Mouse (Mus musculus) induced T-regulatory cell, adult 2 months (primary cell): ENCODE results near the gene Bicd2.

Source experiments
- DNase-seq: peaks from one replicate; pipeline ENCODE4 v3.0.0-alpha.2; 2012; ENCODE audit warnings: low read depth

Bicd2 gene

DNA sequence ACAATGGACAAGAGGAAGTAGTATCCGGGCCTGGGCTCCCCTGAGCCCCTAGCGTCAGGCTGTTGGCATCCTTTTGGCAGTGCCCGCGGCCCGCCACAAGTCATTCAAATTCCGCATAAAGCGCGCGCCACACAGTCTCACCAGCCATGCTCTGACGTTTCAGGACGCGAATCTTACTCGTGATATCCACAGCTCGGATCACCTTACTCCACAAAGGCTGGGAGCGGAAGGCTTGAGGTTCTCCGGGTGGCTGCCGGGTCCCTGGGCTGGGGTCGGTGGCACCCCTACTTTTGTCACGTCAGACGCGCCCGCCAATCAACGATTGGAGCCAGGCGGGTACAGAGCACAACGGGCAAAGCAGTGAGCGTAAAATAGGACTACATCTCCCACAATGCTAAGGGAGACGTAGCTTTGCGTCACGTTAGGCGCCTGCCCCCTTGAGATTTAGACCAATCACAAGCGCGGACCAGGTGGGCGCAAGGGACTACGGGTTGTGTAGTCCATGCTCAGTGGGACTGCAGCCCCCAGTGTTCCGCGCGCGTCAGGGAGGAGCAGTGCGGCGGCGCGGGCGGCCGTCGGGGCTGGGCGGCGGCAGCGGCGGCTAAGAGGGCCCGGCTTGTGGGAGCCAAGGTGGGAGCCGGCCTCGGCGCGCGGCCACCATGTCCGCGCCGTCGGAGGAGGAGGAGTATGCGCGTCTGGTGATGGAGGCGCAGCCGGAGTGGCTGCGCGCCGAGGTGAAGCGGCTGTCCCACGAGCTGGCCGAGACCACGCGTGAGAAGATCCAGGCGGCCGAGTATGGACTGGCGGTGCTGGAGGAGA is at the start of gene Bicd2:
TSS of gene Bicd2 (plus strand) at position 574 of the 819 bp plus-strand sequence.
- DNase-seq = peak; percentile 98

DNA sequence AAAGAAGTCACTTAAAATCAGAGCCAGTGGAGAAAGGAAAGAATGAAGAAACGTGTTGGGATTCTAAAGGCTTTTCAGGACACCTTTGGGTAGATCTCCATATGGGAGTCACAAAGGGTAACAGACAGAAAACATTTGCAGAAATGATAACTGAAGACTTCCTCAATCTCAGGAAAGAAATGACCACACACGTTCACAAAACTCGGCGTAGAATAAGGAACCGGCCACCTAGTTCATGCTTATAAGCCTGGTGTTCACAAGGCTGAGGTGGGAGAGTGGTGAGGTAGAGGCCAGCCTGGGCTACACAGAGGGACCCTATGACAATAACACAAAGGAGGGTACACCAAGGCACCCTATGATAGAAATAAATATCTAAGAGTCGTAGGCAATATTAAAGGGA is 49.4 kb upstream of the Bicd2 start:
- no peak for DNase-seq

- DNase-seq = peak; percentile 35
These were observed 47.3 kb upstream of the Bicd2 start for GRCm38 (mm10) chr13:49294108-49294507.

DNA sequence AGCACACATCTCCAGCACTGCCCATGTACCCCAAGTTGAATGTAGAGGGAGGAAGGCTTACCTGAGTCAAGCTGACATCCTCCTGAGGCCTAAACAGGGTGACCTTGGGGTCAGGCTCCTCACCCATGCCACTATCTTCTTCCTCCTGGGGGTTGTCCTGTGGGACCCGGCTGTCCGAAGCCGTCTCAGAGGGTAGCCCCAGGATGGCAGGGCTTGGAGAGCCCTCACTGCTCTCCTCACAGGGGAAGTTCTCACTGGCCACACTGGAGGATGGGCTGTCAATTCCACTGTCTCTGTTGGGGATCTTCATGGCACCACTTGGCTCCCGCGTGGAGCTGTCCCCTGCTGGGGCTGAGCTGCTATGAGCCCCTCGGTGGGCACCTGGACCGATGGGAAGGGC is 45.1 kb upstream of the Bicd2 start:
- DNase-seq = no peak

DNA sequence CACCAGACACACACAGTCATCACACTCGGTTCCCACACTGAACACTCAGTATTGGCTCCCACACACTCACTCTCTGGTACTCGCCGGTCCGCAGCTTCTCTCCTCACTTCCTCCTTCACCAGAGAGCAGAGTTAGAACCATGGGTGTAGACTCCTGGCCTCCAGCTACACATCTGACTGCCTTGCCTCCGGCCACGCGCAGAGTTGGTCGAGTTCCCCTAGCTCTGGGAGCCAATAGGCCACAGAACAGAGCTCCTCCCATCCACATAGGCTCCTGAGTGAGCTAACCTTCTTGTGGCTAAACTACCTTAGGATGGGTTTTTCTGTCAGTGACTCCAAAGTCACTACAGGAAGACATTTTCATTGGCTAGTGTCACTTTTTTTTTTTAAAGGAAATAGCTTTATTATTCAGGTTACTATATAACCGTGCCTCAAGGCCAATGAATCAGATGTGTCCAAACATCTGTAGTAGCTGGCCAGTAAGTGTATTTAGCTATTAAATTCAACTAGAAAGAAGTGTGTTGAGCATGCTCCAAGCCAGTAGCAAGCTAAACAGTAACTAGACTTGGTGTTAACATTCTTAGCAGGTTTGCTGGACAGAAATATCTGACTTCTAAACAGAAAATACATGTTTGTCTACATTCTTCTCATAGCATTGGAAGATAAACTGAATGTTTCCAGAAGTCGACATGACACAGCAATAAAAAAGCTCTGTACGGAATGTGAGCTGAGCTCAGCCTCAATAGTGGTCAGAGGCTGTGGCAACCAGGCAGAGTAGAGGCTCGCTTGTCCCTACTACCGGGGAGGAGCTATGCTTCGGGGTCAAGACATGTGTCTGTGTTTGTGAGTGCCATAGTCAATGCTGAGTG is 42.6 kb upstream of the Bicd2 start:
- peak; percentile 45 for DNase-seq

DNA sequence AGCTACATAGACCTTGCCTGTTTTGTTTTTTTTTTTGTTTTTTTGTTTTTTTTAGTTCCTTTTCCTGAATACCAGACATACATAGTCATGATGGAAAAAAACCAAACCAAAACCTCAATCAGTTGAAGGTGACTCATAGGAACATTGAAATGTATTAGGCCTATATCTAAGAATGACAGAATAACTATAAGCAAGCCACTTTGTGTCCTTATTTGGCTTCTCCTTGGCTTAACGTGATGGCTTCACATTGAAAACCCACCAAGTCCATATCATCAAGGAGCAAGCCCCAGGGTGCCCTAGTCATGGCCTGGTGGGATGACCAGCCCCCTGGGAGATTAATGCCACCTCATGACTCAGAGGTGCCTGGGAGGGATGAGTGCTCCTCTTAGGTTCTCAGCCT is 40.6 kb upstream of the Bicd2 start:
- no peak for DNase-seq

- DNase-seq = no peak
These were observed 34.5 kb upstream of the Bicd2 start for GRCm38 (mm10) chr13:49306771-49307310.

DNA sequence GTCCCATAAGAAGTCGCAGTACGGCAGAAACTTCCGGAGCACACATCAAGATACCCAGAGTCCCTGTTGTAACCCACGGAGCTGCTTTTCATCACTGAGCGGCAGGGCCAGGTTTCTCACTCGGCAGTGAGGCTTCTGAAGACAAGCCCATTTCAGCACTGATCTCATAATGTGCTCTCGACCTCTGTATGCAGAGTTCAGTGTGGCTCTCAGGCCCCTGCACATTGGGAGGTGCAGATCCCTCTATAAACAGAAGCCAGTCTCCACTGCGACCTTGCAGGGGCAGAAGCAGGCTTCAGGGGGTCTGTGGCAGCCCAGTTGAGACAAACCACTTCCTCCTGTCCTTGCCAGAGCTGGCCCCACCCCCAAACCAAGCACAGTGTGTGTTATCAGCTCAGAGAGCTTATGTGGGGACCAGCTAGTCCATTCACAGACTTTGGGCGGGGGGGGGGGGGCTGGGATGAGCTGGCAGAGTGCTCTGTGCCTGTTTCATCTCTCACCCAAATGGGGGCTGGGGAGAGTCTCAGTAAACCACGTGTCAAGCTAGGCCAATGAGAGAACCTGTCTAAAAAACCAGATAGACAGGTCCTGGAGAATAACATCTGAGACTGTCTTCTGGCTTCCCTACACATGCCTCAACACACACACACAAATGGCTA is 33.9 kb upstream of the Bicd2 start:
- peak; percentile 89 for DNase-seq

DNA sequence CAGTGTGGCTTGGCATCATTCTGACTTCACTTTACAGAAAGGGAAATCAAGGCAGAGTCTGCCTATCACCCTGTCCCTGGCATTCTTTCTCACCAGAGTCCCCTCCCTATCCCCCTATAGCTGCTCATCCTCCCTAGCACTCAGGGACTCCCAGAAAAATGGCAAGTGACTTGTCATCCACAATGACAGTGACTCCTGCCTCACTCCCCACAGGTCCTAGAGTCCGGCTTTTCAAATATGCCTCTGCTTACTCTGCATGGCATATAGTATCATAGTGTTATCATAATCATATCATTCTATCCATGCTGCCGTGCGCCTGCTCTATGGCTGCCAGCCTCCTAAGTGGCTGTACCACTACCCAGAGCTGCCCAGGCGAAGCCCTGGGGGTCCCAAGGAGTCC is 33.2 kb upstream of the Bicd2 start:
- no peak for DNase-seq

DNA sequence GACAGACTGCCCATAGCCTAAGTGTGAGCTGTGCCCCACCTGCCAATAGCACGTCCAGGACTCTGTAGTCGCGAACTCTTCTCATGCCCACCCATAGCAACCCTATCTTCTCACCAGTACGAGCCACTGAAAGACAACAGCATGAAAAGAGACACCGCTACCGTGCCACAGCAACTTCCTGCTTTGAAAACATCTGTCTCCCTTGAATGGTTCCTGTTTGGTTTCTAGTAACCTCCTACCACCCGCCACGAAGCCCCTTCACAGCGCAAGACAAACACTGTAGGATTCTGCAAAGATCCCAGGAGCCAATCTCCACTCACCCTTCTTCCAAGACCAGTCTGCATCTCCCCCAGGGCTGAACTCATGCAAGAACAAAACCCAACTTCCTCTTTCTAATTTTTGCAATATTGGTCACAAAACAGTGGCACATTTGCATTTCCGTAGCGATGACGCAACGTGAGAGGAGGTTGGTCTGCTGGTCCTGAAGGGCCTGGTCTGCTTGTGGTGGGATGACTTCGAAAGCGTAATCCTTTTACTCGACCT is 32.5 kb upstream of the Bicd2 start:
- peak; percentile 92 for DNase-seq

DNA sequence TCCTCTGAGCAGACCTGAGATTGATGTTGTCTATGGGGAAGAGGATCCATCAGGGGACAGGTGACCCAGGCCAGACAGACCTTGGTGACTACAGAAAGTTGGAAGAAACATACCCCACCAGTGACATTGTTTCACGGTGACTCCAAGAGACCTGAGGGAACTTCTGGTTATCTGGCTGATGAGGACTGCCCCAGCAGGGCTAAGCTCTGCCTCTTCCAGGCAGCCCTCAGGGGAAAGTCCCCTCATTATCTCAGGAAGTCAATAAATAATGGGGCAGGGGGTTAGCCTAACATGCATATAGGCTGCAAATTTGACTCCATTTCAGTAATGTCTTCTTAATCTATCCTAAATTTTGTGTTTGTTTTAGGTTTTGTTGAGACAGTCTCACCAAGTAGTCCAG is 31.9 kb upstream of the Bicd2 start:
- DNase-seq = no peak

DNA sequence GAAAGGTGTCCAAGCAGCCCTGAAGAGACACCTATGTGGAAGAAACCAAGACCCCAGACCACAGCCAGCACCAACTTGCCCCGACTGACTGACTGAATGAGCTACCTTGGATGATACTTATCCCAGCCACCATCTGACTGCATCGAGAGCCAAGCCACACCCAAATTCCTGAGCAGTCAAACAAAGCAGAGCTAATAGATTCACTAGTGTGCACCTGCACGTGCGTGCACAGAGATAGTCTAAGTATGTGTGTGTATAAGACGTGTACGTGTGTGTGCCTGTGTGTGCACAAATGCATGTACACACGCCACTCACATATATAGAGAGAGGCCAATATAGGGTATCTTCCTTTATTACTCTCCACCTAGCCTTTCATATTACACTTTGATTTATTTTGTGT is 29.7 kb upstream of the Bicd2 start:
- DNase-seq = no peak

DNA sequence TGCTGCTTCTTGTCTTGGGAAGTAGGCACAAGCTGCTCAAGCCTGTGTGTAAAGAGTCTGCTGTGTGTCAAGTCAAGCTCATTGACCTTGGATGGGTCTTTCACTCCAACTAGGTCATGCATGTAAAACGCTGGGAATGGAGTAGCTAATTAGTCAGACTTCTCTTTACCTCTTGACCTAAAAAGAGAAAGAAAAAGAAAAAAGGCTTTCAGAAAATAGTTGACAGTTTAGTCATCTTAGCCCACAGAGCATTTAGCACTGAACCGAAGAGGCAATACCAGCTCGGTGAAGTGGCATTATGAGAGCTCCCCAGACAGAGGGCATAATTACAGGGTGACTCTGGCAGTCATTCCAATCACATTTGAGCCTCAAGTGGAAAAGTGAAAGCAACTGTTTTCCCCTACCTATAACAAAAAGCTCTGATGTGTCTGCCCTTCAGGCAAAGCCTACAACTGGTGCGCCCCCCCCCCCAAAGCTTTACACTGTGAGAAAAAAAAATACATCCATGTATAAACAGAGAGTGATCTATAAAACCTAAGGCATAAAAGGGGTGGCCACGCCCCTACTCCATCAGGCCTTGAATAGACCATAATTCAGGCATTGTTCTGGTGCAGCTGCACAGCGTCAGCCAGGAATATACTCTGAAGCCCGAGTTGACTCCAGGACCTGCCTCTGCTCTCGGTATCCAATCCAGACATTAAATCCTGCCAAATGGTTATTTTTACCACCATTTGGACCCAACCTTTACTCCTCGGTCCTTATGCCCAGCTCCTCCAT is 24.8 kb upstream of the Bicd2 start:
- DNase-seq = no peak

DNA sequence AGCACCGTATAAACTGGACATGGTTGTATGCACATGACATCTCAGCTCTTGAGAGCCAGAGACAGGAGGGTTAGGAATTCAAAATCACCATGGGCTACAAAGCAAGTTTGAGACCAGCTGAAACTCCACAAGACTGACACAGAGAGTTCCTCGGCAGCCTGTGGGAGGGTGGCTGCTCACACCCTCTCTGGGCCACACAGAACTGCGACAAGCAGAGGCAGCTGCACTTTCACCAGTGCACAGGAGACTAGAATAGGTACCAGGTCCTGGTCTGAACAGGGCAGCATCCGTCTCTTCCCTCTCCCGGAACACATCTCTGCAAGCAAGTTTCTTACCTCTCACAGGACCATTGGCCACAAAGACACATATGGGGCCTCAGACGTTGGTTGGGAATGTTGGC is 23.9 kb upstream of the Bicd2 start:
- DNase-seq = no peak

- no peak for DNase-seq
These were observed 23.5 kb upstream of the Bicd2 start for GRCm38 (mm10) chr13:49317914-49318313.

DNA sequence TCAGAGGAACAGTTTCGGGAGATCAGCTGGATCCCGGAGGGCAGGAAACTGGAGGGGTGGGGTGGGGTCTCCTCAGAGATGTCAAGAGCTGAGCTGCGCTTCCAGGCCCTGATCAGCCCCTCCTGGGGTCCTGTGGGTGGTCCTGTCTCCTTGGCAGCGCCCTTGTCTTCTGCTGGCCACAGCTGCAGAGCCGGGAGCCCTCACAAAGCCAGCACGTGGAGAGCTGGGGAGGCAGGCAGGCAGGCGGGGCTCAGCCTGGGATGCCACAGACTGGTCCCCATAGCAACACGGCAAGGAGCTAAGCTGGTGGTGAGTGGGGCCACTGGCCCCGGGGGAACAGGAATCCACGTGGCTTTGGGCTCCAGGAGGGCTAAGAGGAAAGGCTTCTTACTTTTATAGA is 21.3 kb upstream of the Bicd2 start, which contains the start of gene Fgd3:
TSS of gene Fgd3 (minus strand) at position 272 of the 400 bp plus-strand sequence.
- no peak for DNase-seq

DNA sequence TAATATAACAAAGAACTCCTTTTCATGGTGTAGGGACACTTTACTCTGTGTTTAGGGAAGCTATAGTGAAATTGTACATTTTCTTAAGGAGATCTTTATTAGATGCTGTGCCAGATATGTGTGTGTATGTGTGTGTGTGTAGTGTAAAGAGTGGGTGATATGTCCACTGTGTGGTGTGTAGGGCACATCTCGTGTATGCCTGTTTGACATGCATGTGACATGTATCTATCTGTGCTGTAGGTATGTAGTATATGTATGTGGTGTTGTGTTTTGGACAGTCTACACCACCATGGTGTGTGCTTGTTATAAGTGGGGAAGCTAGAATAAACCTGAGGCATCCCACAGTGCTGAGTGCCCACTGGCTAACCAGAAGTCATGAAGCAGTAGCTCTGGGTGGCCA is 20.9 kb upstream of the Bicd2 start:
- DNase-seq = no peak

GRCm38 (mm10) chr13:49321452-49321851 is 19.9 kb upstream of the Bicd2 start:
- DNase-seq = no peak

DNA sequence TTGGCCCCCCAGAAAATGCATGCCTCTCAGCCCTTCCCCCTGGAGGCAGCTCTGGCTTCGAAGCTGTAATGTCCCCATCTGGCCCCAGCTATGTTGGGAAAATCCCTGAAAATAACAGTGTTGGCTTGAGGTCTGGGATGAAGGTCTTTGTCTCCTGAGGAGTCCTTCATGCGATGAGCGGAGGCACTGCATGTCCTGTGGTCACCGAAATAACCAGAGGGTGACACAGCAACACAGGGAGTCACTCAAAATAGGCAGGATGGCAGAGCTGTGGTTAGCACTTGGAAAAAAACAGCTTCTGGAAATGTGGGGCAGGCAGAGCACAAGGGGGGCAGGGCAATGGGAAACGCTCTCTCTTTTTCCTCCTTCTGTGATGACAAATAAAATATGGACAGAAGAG is 19.2 kb upstream of the Bicd2 start:
- DNase-seq = no peak

GRCm38 (mm10) chr13:49322739-49323138 is 18.6 kb upstream of the Bicd2 start:
- DNase-seq = no peak

- no peak for DNase-seq
These were observed 16.5 kb upstream of the Bicd2 start for GRCm38 (mm10) chr13:49324871-49325270.
